Mouse (Mus musculus): Measurements from ENCODE around the gene Nploc4. TPM values are rescaled to one million over a fixed set of nuclear protein-coding genes. Genes with fewer than 3 reads are reported as not detected.

The Nploc4 gene
- total RNA-seq, 4 experiments from 2014 or later, result 62.8 to 68.5 (median 66.1) TPM

GRCm38 (mm10) chr11:120342656-120343160 is 94.8 kb downstream of the Nploc4 start:
- DNase-seq (ENCODE audit: low spot score in 2 of 2), result no peak

DNA sequence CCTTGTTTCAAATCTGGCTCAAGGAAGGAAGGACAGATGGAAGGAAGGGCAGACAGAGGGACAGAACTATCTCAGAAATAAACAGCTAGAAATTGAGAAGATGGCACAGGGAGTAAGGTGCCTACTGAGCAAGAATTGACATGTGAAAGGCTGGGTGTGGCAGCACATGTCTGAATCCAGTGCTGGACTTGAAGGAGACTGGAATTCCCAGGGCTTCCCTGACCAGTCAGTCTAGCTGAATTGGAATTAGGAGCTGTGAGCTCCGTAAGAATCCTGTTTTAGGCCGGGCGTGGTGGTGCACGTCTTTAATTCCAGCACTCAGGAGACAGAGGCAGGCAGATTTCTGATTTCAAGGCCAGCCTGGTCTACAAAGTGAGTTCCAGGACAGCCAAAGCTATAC is 95.8 kb downstream of the Nploc4 start:
- no peak for DNase-seq (ENCODE audit: low spot score in 2 of 2)

GRCm38 (mm10) chr11:120339978-120340513 is 97.5 kb downstream of the Nploc4 start:
- no peak for DNase-seq (ENCODE audit: low spot score in 2 of 2)

- peak in 1 of 2 experiments; percentile 1 for DNase-seq (ENCODE audit: low spot score in 2 of 2)
Observed at GRCm38 (mm10) chr11:120338786-120339185, 98.7 kb downstream of the Nploc4 start.

DNA sequence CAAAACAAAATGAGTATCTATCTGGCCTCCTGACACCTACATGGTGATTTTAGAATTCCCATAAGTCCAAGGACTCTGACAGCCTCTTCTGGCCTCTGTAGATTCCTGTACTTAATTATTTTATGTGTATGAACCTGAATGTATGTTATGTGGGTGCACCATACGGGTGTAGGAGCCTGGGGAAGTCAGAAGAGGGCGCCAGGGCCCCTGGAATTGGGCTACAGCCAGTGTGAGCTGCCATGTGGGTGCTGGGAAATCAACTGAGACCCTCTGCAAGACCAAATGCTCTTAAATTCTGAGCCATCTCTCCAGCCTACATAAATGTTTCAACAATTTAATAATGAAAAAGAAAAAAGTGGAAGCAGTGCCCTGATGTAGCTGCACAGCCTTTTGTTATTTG is 100.1 kb downstream of the Nploc4 start:
- DNase-seq (ENCODE audit: low spot score in 2 of 2), result no peak

DNA sequence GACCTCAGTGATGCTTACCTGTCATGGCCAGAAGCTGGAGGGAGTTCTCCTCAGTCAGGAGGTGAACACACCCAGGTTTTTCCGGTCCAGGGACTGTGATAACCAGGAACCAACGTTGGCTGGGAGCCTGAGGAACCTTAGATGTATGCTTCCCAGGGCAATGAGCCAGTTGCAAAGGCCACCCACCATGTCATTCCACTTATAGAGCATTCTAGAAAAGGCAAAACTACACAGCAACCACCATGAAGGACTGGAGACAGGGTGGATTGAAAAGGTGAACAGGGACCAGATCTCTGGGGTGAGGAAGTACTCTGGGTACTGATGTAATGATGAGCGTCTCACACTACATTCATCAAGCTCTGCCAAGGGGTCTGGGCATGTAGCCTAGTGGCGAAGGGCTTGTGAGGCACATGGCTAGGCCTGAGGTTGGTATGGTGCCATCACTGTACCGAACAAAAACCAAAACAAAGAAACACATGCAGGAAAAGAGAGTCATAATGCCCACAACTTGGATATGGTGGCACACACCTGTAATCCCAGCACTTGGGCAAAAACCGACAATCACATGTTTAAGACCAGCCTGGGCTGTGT is 102.0 kb downstream of the Nploc4 start:
- peak in 1 of 2 experiments; percentile 1 for DNase-seq (ENCODE audit: low spot score in 2 of 2)

Small RNAs within 50 kb of the gene (microRNA-seq; reads per million reads assigned to microRNA genes)
- 0 reads per million in 2 experiments for gene Gm23419
- gene Mir6935, result 0.32 to 1.0 reads per million in 2 experiments

Other genes starting within 250 kb of the Nploc4 start
- 10 to 100 TPM; 20.0 to 23.4 (median 21.4) TPM for gene Bahcc1, start 204.8 kb downstream of the Nploc4 start, total RNA-seq (2022)
- gene Actg1, start 89.2 kb downstream of the Nploc4 start, total RNA-seq (2022), result 1,000 to 10,000 TPM; 1,218 to 1,398 (median 1,309) TPM
- gene Fscn2, start 76.2 kb downstream of the Nploc4 start, total RNA-seq (2022), result under 1 TPM in 3 of 4 experiments, not detected in 1; 0.49 to 0.79 (median 0.73) TPM
- gene Faap100, start 58.9 kb downstream of the Nploc4 start, total RNA-seq (2022), result 10 to 100 TPM; 16.8 to 19.8 (median 18.7) TPM
- 1 to 10 TPM in 1 of 4 experiments, not detected in 3; 2.4 TPM for gene Tspan10, start 4.9 kb upstream of the Nploc4 start, total RNA-seq (2022)
- under 1 TPM in 3 of 4 experiments, not detected in 1; 0.38 to 0.91 (median 0.50) TPM for gene Pde6g, start 15.8 kb upstream of the Nploc4 start, total RNA-seq (2022)
- 10 to 100 TPM; 15.7 to 19.0 (median 17.2) TPM for gene Oxld1, start 20.4 kb upstream of the Nploc4 start, total RNA-seq (2022)
- gene Ccdc137, start 20.4 kb upstream of the Nploc4 start, total RNA-seq (2022), result 10 to 100 TPM; 24.7 to 37.0 (median 27.4) TPM
- 10 to 100 TPM; 46.9 to 50.6 (median 50.3) TPM for gene Arl16, start 29.9 kb upstream of the Nploc4 start, total RNA-seq (2022)
- 10 to 100 TPM; 63.7 to 66.0 (median 64.4) TPM for gene Mrpl12, start 46.9 kb upstream of the Nploc4 start, total RNA-seq (2022)
- gene Slc25a10, start 54.1 kb upstream of the Nploc4 start, total RNA-seq (2022), result 10 to 100 TPM; 22.9 to 28.6 (median 25.0) TPM
- gene Gcgr, start 93.0 kb upstream of the Nploc4 start, total RNA-seq (2022), result under 1 TPM in 1 of 4 experiments, not detected in 3; 0.25 TPM
- gene Mcrip1, start 112.0 kb upstream of the Nploc4 start, total RNA-seq (2022), result 10 to 100 TPM; 61.1 to 68.7 (median 63.3) TPM
- not detected for gene Ppp1r27, start 113.4 kb upstream of the Nploc4 start, total RNA-seq (2022)
- gene P4hb, start 135.5 kb upstream of the Nploc4 start, total RNA-seq (2022), result 100 to 1,000 TPM; 119 to 147 (median 134) TPM
- 100 to 1,000 TPM; 268 to 314 (median 278) TPM for gene Arhgdia, start 143.9 kb upstream of the Nploc4 start, total RNA-seq (2022)
- 10 to 100 TPM; 38.1 to 61.8 (median 52.9) TPM for gene Alyref, start 160.7 kb upstream of the Nploc4 start, total RNA-seq (2022)
- gene Anapc11, start 160.7 kb upstream of the Nploc4 start, total RNA-seq (2022), result 10 to 100 TPM; 91.1 to 99.6 (median 93.6) TPM
- gene Npb, start 170.8 kb upstream of the Nploc4 start, total RNA-seq (2022), result 1 to 10 TPM in 3 of 4 experiments, not detected in 1; 1.3 to 2.7 (median 1.5) TPM
- gene Pcyt2, start 180.2 kb upstream of the Nploc4 start, total RNA-seq (2022), result 100 to 1,000 TPM; 142 to 164 (median 149) TPM
- gene Sirt7, start 187.5 kb upstream of the Nploc4 start, total RNA-seq (2022), result 10 to 100 TPM; 43.5 to 49.9 (median 45.4) TPM
- gene Mafg, start 195.9 kb upstream of the Nploc4 start, total RNA-seq (2022), result 10 to 100 TPM; 70.7 to 89.1 (median 77.4) TPM
- 1 to 10 TPM; 1.1 to 1.6 (median 1.3) TPM for gene Pycr1, start 206.1 kb upstream of the Nploc4 start, total RNA-seq (2022)
- 1 to 10 TPM; 3.6 to 8.2 (median 6.0) TPM for gene Myadml2, start 210.4 kb upstream of the Nploc4 start, total RNA-seq (2022)
- 1 to 10 TPM; 1.5 to 5.4 (median 5.2) TPM for gene Notum, start 223.5 kb upstream of the Nploc4 start, total RNA-seq (2022)
- 10 to 100 TPM; 53.0 to 61.0 (median 55.6) TPM for gene Aspscr1, start 235.3 kb upstream of the Nploc4 start, total RNA-seq (2022)